Mouse (Mus musculus): ENCODE results near the gene Hrc. TPM values are rescaled to one million over a fixed set of nuclear protein-coding genes. Genes with fewer than 3 reads are reported as not detected.
"Not testable (repeated sequence)": the region's sequence is repeated elsewhere in the genome, so short reads cannot be mapped to it uniquely, and the experiment has no call there.

The Hrc gene
- polyA plus RNA-seq, 1 experiment, result 0.09 TPM

- H3K36me3 ChIP-seq (ENCODE audit: control insufficient read depth, insufficient read depth, low read length), result no peaks in the 10 kb centered on the region
- TF ChIP-seq CTCF (IDR thresholded peaks at IDR 0.05; ENCODE audit: extremely low read depth, insufficient read depth, insufficient read length, insufficient replicate concordance) (no peak), POLR2A (IDR thresholded peaks at IDR 0.05; ENCODE audit: low read depth, low read length) (no peak)
- peaks cover 16% of the 10 kb centered on the region for H3K4me1 ChIP-seq (ENCODE audit: control insufficient read depth, insufficient read depth, insufficient read length)
- 41% methylated on average over 13 of the region's 13 CpGs for WGBS
- DNase-seq (ENCODE audit: low read depth in 1 of 2, low spot score in 2 of 2), result no peak
- no peak overlapping the region for H3K4me3 ChIP-seq (ENCODE audit: extremely low read depth, insufficient read depth, insufficient read length)
- H3K27me3 ChIP-seq (ENCODE audit: control insufficient read depth, insufficient read depth, low read length), result peaks cover 13% of the 10 kb centered on the region
- no peak overlapping the region for H3K27ac ChIP-seq (ENCODE audit: insufficient read depth, low read length)
Observed at GRCm38 (mm10) chr7:45343543-45343942, 8.5 kb downstream of the Hrc start.

GRCm38 (mm10) chr7:45346905-45347304 lies 11.8 kb downstream of the Hrc start:
- TF ChIP-seq POLR2A (IDR thresholded peaks at IDR 0.05; ENCODE audit: low read depth, low read length) (no peak), CTCF (IDR thresholded peaks at IDR 0.05; ENCODE audit: extremely low read depth, insufficient read depth, insufficient read length, insufficient replicate concordance) (no peak)
- H3K36me3 ChIP-seq (ENCODE audit: control insufficient read depth, insufficient read depth, low read length), result no peaks in the 10 kb centered on the region
- H3K27me3 ChIP-seq (ENCODE audit: control insufficient read depth, insufficient read depth, low read length), result no peaks in the 10 kb centered on the region
- WGBS, result 69% methylated on average over 13 of the region's 13 CpGs
- no peak overlapping the region for H3K4me3 ChIP-seq (ENCODE audit: extremely low read depth, insufficient read depth, insufficient read length)
- no peak overlapping the region for H3K27ac ChIP-seq (ENCODE audit: insufficient read depth, low read length)
- H3K4me1 ChIP-seq (ENCODE audit: control insufficient read depth, insufficient read depth, insufficient read length), result peaks cover 3% of the 10 kb centered on the region; the same call in 1 of the 2 replicates
- no peak for DNase-seq (ENCODE audit: low read depth in 1 of 2, low spot score in 2 of 2)

GRCm38 (mm10) chr7:45353041-45353440 lies 18.0 kb downstream of the Hrc start:
- no peaks in the 10 kb centered on the region for H3K4me1 ChIP-seq (ENCODE audit: control insufficient read depth, insufficient read depth, insufficient read length)
- H3K27ac ChIP-seq (ENCODE audit: insufficient read depth, low read length), result no peak overlapping the region
- no peak for DNase-seq (ENCODE audit: low read depth in 1 of 2, low spot score in 2 of 2)
- H3K4me3 ChIP-seq (ENCODE audit: extremely low read depth, insufficient read depth, insufficient read length), result no peak overlapping the region
- TF ChIP-seq CTCF (IDR thresholded peaks at IDR 0.05; ENCODE audit: extremely low read depth, insufficient read depth, insufficient read length, insufficient replicate concordance) (no peak), POLR2A (IDR thresholded peaks at IDR 0.05; ENCODE audit: low read depth, low read length) (no peak)
- H3K36me3 ChIP-seq (ENCODE audit: control insufficient read depth, insufficient read depth, low read length), result no peaks in the 10 kb centered on the region
- WGBS, result 55% methylated on average over 5 of the region's 5 CpGs
- H3K27me3 ChIP-seq (ENCODE audit: control insufficient read depth, insufficient read depth, low read length), result 0 out of 2 replicates have a peak, but pooled peaks cover 1% of the 10 kb centered on the region

- 71% methylated on average over 15 of the region's 15 CpGs for WGBS
- H3K27ac ChIP-seq (ENCODE audit: insufficient read depth, low read length), result no peak overlapping the region
- DNase-seq (ENCODE audit: low read depth in 1 of 2, low spot score in 2 of 2), result no peak
- H3K4me1 ChIP-seq (ENCODE audit: control insufficient read depth, insufficient read depth, insufficient read length), result no peaks in the 10 kb centered on the region
- H3K4me3 ChIP-seq (ENCODE audit: extremely low read depth, insufficient read depth, insufficient read length), result no peak overlapping the region
- no peak for TF ChIP-seq POLR2A (IDR thresholded peaks at IDR 0.05; ENCODE audit: low read depth, low read length)
- no peak for TF ChIP-seq CTCF (IDR thresholded peaks at IDR 0.05; ENCODE audit: extremely low read depth, insufficient read depth, insufficient read length, insufficient replicate concordance)
- peaks cover 1% of the 10 kb centered on the region; the same call in 1 of the 2 replicates for H3K27me3 ChIP-seq (ENCODE audit: control insufficient read depth, insufficient read depth, low read length)
- H3K36me3 ChIP-seq (ENCODE audit: control insufficient read depth, insufficient read depth, low read length), result no peaks in the 10 kb centered on the region
Observed at GRCm38 (mm10) chr7:45355318-45356020, 20.4 kb downstream of the Hrc start.

- H3K4me3 ChIP-seq (ENCODE audit: extremely low read depth, insufficient read depth, insufficient read length), result no peak overlapping the region
- H3K36me3 ChIP-seq (ENCODE audit: control insufficient read depth, insufficient read depth, low read length), result no peaks in the 10 kb centered on the region
- DNase-seq (ENCODE audit: low read depth in 1 of 2, low spot score in 2 of 2), result no peak
- H3K27ac ChIP-seq (ENCODE audit: insufficient read depth, low read length), result no peak overlapping the region
- H3K4me1 ChIP-seq (ENCODE audit: control insufficient read depth, insufficient read depth, insufficient read length), result no peaks in the 10 kb centered on the region; the same call in 1 of the 2 replicates
- WGBS, result 57% methylated on average over 13 of the region's 13 CpGs
- no peak for TF ChIP-seq POLR2A (IDR thresholded peaks at IDR 0.05; ENCODE audit: low read depth, low read length)
- peaks cover 1% of the 10 kb centered on the region; the same call in 1 of the 2 replicates for H3K27me3 ChIP-seq (ENCODE audit: control insufficient read depth, insufficient read depth, low read length)
Observed at GRCm38 (mm10) chr7:45356087-45356486, 21.0 kb downstream of the Hrc start.

GRCm38 (mm10) chr7:45359081-45359480 lies 24.0 kb downstream of the Hrc start:
- 62% methylated on average over 11 of the region's 11 CpGs for WGBS
- H3K27me3 ChIP-seq (ENCODE audit: control insufficient read depth, insufficient read depth, low read length), result peaks cover 13% of the 10 kb centered on the region
- not testable (repeated sequence) for H3K4me3 ChIP-seq (ENCODE audit: extremely low read depth, insufficient read depth, insufficient read length); DNase-seq (ENCODE audit: low read depth in 1 of 2, low spot score in 2 of 2); H3K27ac ChIP-seq (ENCODE audit: insufficient read depth, low read length); H3K36me3 ChIP-seq (ENCODE audit: control insufficient read depth, insufficient read depth, low read length); H3K4me1 ChIP-seq (ENCODE audit: control insufficient read depth, insufficient read depth, insufficient read length)

GRCm38 (mm10) chr7:45360404-45361125 lies 25.5 kb downstream of the Hrc start:
- no peak for DNase-seq (ENCODE audit: low read depth in 1 of 2, low spot score in 2 of 2)
- 54% methylated on average over 18 of the region's 18 CpGs for WGBS
- H3K4me3 ChIP-seq (ENCODE audit: extremely low read depth, insufficient read depth, insufficient read length), result no peak overlapping the region
- peaks cover 13% of the 10 kb centered on the region for H3K27me3 ChIP-seq (ENCODE audit: control insufficient read depth, insufficient read depth, low read length)
- H3K4me1 ChIP-seq (ENCODE audit: control insufficient read depth, insufficient read depth, insufficient read length), result peaks cover 6% of the 10 kb centered on the region
- H3K36me3 ChIP-seq (ENCODE audit: control insufficient read depth, insufficient read depth, low read length), result no peaks in the 10 kb centered on the region
- TF ChIP-seq POLR2A (IDR thresholded peaks at IDR 0.05; ENCODE audit: low read depth, low read length) (no peak), CTCF (IDR thresholded peaks at IDR 0.05; ENCODE audit: extremely low read depth, insufficient read depth, insufficient read length, insufficient replicate concordance) (no peak)
- H3K27ac ChIP-seq (ENCODE audit: insufficient read depth, low read length), result no peak overlapping the region

Measured in spleen, adult 2 months (tissue).